Mouse (Mus musculus) thymus, postnatal 36 days (tissue): Measurements from ENCODE around the gene C1rb.
A peak's percentile ranks its signal among the peaks of the same experiment; 100 is the strongest.
"Not testable (repeated sequence)": the region's sequence is repeated elsewhere in the genome, so short reads cannot be mapped to it uniquely, and the experiment has no call there.

Experiments used
- DNase-seq, 2 experiments: peaks; one replicate each; pipeline ENCODE4 v3.0.0; 2022; ENCODE audit warnings: mixed read lengths in 2 of 2

Gene C1rb

DNA sequence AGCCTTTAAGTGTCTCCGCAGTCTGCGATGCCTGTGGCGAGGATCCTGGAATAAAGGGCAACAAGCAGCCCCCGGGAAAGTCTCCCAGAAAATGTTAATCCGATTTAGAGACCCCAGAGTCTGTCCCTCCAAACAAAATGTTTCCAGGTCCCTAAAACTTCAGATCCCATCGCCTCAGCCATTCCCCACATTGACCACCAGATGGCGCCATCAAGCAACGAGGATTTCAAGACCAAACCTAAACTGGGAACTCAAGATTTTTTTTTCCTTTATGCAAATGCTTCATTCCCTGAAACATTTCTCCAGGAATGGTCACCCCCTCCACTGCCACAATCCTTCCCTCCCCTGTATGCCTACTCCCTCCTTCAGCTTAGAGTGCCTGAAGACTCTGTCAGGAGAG, at the start of gene C1rb:
Gene C1rb, plus strand, starts transcription at position 269 of the 400 bp plus-strand sequence.
- DNase-seq: peak; percentile 24 to 36

DNA sequence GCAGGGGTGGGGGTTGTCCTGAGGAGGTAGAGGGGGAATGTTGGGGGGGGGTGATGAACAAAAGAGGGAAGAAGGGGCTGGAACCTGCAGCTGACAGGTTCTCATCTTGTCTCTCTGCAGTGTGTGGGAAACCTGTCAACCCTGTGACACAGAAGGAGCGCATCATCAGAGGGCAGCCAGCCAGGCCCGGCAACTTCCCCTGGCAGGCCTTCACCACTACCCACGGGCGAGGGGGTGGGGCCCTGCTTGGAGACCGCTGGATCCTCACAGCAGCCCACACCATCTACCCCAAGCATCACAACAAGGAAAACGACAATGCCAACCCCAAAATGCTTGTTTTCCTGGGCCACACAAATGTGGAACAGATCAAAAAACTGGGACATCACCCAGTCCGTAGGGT, 48.0 kb upstream of the C1rb start:
- DNase-seq: not testable (repeated sequence)

DNA sequence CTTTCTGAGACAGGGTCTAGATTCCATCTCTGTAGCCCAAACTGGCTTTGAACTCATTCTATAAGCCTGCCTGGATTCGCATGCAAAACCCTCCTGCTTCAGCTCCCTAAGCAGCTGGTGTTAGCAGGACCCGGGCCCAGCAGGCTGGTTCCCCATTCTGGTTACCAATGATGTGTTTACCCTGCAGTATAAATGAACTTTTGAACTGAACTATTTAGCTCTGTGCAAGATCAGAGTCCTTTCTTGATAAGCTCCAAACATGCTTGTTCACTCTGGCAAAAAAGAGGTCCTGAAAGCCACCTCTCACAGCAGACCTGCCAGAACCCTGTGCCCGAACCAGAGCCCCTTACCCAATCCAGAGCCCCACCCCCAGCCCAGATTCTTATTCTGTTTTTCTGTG, 42.2 kb upstream of the C1rb start:
- no peak for DNase-seq

DNA sequence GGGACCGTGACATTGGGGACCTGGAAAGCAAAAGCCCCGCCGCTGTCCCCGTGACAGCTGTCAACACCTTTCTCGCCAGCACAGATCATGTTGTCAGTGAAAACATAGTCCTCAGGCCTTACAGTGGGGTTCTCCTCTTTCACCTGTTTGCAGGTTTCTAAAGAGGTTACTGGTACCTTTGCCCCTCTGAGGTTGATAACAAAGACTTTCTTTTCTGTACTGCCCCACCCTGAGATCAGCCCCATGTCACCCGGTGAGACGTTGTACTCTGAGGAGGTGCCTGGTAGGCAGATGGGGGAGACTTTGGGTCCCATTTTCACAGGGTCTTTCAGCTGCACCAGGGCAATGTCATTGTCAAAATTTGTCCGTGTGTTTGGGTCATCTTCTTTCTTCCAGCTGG, 39.0 kb upstream of the C1rb start:
- no peak for DNase-seq

DNA sequence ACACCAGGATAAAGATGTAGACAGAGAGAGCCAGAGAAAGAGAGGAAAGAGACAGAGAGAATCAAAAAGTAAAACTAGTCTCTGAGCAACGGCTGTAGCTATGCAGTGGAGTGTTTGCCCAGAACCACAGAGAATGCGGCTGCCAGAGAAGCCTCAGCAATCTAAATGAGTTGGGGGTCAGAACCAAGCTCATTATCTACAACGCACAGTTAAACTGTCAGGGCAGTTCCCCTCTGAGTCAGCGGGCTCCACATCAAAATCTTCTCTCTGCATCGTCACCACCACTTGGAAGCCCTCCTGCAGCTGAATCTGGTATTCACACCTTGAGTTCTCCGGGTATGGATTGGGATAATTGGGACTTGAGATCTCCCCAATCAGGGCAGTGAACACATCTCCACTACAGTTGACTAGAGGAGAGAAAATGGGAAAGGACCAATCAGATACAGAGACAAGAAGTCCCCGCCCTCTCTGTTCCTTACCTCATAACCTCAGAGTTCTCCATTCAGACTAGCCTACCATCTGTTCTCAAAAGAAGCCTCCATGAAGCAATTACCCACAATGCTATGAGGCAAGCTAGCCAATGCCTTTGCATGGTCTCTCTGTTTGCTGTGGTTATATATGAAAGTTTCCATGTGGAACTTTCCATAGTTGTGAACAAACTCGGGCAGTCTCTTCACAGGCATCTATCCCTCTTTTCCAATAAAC, 33.8 kb upstream of the C1rb start:
- not testable (repeated sequence) for DNase-seq

DNA sequence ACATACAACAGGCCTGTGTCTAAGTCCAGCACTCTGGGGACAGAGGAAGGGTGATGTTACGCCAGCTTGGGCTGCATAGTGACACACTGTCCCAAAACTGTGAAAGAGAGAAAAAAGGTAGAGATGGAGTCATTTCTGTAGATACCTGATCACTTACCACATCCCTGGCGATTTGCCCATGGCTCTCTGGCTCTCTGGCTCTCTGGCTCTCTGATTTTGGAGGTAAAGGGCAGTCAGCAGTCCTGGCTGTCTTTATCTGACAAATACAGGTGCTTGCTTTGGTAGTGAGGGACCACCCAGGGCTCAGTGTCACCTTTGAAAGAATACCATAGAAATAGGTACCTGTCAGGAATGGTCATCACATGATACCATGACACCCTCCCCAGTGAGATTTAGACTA, 28.9 kb upstream of the C1rb start:
- not testable (repeated sequence) for DNase-seq

DNA sequence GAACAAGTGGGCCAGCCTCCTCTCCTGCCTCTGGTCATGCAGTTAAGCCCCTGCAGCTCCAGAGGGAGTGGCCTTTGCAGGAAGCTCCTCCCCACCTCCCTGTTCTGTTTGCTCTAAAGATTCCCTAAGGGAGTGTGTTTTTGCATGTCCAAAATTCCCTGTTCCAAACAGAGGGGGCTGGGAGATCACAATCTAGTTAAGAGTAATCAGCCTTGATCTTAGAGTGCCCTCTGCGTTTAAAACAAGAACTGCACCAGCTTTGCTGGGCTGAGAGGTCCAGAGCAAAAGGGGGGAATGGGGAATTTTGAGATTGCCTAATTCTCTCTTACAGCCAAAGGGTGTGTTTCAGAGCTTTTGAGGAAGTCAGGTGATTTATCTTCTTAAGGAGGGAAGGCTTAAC, 27.8 kb upstream of the C1rb start, which contains the start of gene C1s1:
Gene C1s1, minus strand, starts transcription at position 76 of the 400 bp plus-strand sequence.
- not testable (repeated sequence) for DNase-seq

DNA sequence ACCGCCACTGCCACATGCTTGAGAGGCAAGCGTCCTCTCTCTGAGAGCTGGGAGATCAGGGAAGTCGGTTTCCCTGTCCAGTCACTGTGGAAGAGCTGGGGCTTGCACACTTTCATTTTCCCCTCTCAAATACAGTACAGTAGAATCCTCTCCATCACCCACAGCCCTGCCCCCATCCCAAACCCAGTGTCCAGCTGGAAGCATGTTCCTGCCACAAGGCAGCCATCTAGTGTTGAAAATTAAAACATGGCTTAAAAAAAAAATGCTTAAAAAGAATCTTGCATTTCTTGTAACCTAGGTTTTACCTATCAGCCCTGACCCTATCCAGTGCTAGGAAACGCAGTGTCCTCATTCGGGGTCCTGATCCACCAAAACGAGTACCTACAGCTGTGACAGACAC, 25.6 kb upstream of the C1rb start:
- DNase-seq: no peak

DNA sequence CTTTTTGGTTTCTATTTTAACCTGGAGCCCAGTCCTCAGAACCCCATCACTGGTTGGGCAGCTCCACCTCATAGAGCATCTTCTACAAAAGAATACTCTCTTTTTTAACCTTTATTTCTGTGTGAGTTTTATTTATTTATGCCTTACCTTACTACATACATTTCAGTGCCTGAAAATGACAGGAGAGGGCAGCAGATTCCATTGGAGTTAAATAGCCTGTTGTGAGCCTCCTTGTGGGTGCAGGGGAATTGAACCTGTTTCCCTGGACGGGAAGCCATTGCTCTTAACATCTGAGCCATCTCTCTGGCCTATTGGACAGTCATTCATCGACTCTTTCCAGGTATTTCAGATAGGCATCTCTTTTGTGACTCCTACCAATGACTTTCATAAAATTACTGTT, 24.7 kb upstream of the C1rb start:
- DNase-seq: no peak

DNA sequence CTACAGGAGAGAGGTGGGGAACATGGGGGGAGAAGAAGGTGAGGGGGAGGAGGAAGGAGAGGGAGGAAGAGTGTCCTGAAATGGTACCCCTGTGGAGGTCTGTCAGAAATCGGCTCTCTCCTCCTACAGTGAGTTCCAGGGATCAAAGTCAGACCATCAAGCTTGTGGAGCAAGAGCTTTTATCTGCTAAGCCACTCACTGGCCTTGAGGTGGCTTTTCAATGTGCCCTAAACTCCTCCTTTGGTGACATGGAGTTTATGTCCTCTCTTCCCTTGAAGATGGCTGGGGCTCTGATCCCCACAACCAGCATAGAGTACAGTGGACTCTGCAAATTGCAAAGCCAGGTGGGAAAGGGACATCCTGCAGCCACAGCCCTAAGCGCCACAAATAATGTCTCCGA, 22.1 kb upstream of the C1rb start:
- not testable (repeated sequence) for DNase-seq

DNA sequence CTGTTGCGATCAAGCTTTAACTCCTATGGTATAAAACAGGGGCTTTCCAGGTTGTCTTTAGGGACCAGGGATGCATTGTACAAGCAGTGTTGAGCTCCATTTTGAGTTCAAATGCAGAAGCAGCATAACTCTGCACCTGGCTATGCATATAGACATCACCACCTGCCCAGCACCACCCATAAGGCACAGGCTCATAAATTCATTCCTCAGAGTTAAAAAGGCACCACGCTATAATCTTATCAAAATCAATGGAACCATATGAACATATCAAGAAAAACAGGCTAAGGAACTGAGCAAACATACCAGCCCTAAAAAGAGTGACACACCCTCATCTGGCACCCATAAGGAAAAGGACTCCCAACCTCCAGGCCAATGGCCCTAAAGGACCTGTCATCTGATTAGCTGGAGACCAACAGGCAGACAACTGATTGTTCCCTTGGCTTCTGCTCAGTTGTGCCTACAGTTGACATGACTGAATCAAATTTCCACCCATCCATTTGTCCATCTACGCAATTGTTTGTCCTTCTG, 21.0 kb upstream of the C1rb start:
- DNase-seq: no peak

DNA sequence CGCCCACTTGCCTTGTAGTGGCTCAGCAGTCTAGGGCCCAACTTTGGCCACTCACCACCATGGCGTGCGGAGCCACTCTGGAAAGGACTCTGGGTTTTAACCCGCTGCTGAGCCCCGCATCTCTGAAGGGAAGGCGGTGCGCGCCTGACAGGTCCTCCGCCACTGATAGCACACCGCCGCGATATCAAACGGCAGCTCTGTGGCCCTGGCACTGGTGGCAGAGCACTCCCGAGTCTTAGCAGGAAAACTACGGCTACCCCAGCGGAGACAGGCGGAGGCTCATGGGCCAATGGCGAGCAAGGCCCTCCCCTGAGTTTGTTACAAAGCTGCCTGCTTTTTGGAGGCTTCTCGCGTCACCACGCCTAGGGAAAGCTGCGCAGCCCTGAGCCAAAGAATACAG, 17.3 kb upstream of the C1rb start:
- DNase-seq: no peak

- not testable (repeated sequence) for DNase-seq
These were observed 14.1 kb upstream of the C1rb start for GRCm38 (mm10) chr6:124555956-124556355.

- DNase-seq: not testable (repeated sequence)
These were observed 8.9 kb upstream of the C1rb start for GRCm38 (mm10) chr6:124561156-124561555.

DNA sequence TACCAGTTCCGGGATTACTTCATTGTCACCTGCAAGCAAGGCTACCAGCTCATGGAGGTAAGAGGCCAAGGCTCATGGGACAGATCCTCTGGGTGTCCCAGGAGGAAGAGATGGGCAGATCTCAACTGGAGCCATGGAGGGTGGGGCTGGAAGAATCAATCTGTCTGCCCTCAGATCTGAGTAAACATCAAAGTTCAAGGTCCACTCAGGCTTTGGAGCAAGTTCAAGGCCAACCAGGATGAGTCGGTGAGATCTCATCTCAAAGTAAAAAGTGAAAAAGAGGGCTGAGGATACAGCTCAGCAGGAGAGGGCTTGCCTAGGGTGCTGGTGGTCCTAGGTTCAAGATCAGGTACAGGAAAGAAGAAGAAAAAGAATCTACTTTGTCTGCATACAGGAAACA, 8.5 kb upstream of the C1rb start:
- DNase-seq: not testable (repeated sequence)

DNA sequence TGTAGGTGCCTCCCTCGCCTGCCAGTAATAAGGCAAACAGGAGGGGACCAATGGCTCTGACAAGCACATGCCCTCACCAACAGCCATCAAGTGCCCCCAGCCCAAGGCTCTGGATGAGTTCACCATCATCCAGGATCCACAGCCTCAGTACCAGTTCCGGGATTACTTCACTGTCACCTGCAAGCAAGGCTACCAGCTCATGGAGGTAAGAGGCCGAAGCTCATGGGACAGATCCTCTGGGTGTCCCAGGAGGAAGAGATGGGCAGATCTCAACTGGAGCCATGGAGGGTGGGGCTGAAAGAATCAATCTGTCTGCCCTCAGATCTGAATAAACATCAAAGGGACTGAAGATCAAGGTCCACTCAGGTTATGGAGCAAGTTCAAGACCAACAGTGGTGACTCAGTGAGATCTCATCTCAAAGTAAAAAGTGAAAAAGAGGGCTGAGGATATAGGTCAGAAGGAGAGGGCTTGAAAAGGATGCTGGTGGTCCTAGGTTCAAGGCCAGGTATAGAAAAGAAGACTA, 5.1 kb downstream of the C1rb start:
- not testable (repeated sequence) for DNase-seq

GRCm38 (mm10) chr6:124580155-124580554, 10.1 kb downstream of the C1rb start:
- not testable (repeated sequence) for DNase-seq

GRCm38 (mm10) chr6:124582231-124582630, 12.1 kb downstream of the C1rb start:
- no peak for DNase-seq

GRCm38 (mm10) chr6:124584935-124585334, 14.8 kb downstream of the C1rb start:
- no peak for DNase-seq

GRCm38 (mm10) chr6:124585761-124586160, 15.7 kb downstream of the C1rb start:
- no peak for DNase-seq

- DNase-seq: no peak
These were observed 16.2 kb downstream of the C1rb start for GRCm38 (mm10) chr6:124586266-124586665.

GRCm38 (mm10) chr6:124588771-124589170, 18.7 kb downstream of the C1rb start:
- no peak for DNase-seq

GRCm38 (mm10) chr6:124592186-124592700, 22.1 kb downstream of the C1rb start:
- no peak for DNase-seq

DNA sequence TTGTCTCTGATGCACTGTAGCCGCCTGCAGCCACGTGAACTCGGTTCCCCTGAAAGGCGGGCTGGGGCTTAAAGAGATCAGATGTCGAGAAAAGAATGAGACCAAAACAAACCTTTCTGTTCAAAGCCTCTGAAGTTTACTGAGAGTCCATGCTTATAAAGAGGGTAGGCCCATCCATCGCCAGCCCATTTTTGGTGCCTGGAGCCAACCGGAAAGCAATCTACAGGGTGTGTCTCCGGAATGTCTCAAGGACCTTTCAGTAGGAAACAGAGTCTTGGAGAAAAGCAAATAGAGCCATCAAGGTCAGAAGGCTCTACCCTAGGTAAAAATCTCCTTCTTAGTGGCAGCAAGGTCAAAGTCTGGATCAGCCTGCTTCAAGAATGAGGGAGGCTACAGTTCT, 23.0 kb downstream of the C1rb start:
- DNase-seq: no peak
